Mouse (Mus musculus) limb, embryonic 11.5 days (tissue): Measurements from ENCODE around the gene Krt84. TPM values are rescaled to one million over a fixed set of nuclear protein-coding genes. Genes with fewer than 3 reads are reported as not detected.

Experiments
- ATAC-seq: fragments of 200-750 bp; cut with Nextera tagmentation; 2 replicates; pipeline ENCODE4 v1.8.0; 2017; ENCODE audit warnings: low read depth; ENCODE audit not compliant: insufficient number of reproducible peaks, low FRiP score, low TSS enrichment
- DNase-seq: peaks from one replicate; pipeline ENCODE4 v3.0.0-alpha.2; 2015; ENCODE audit warnings: low spot score
- H3K27ac ChIP-seq: fragments of 300-500 bp; sonication (generic); replicated peaks from 2 replicates; pipeline ENCODE4 v1.5.1; 2014; ENCODE audit warnings: low read depth, mild to moderate bottlenecking, low read length
- H3K27me3 ChIP-seq: fragments of 300-500 bp; sonication (generic); 2 replicates; pipeline ENCODE4 v1.6.1; 2014; ENCODE audit warnings: mild to moderate bottlenecking, low read length, mixed read lengths; ENCODE audit not compliant: control insufficient read depth, insufficient read depth
- H3K36me3 ChIP-seq: fragments of 300-500 bp; sonication (generic); 2 replicates; pipeline ENCODE4 v1.6.1; 2014; ENCODE audit warnings: mild to moderate bottlenecking, low read length, moderate library complexity, mixed read lengths; ENCODE audit not compliant: control insufficient read depth, insufficient read depth
- H3K4me1 ChIP-seq: fragments of 300-500 bp; sonication (generic); 2 replicates; pipeline ENCODE4 v1.6.1; 2014; ENCODE audit warnings: low read length, mixed read lengths; ENCODE audit not compliant: control insufficient read depth, insufficient read depth
- H3K4me2 ChIP-seq: fragments of 300-500 bp; sonication (generic); 2 replicates; pipeline ENCODE4 v1.6.1; 2014; ENCODE audit warnings: low read depth, mild to moderate bottlenecking, moderate library complexity; ENCODE audit not compliant: severe bottlenecking
- H3K4me3 ChIP-seq: fragments of 300-500 bp; sonication (generic); 2 replicates; pipeline ENCODE4 v1.5.1; 2014; ENCODE audit warnings: low read depth, low read length
- H3K9ac ChIP-seq: fragments of 300-500 bp; sonication (generic); 2 replicates; pipeline ENCODE4 v1.6.1; 2014; ENCODE audit warnings: mild to moderate bottlenecking, low read length
- H3K9me3 ChIP-seq: fragments of 300-500 bp; sonication (generic); 2 replicates; pipeline ENCODE4 v1.6.1; 2016; ENCODE audit warnings: low read length; ENCODE audit not compliant: control insufficient read depth
- WGBS: fragments of 180-500 bp; shearing (Covaris S2); extraction: QIAGEN DNeasy Blood & Tissue Kit; methylation state at CpG from one replicate; pipeline ENCODE4 v1.1.7; 2014; 5-methylcytosine and 5-hydroxymethylcytosine counted together
- polyA plus RNA-seq: library from polyadenylated mRNA; unstranded; fragments of >200 nt; fragmentation: Nextera tagmentation; extraction: Ambion mirVana; gene quantifications from 2 replicates; pipeline ENCODE4 v1.2.1, GENCODE M21; 2014

Krt84 gene
- polyA plus RNA-seq, 1 experiment from 2014 or later, result not detected

GRCm38 (mm10) chr15:101492718-101493117 is 39.9 kb downstream of the Krt84 start:
- Histone ChIP-seq H3K27ac (no peak overlapping the region), H3K36me3 (no peaks in the 10 kb centered on the region), H3K9ac (no peak overlapping the region), H3K27me3 (no peaks in the 10 kb centered on the region), H3K9me3 (no peaks in the 10 kb centered on the region), H3K4me3 (no peak overlapping the region), H3K4me1 (no peaks in the 10 kb centered on the region), H3K4me2 (no peak overlapping the region)
- WGBS, result 47% methylated on average over 8 of the region's 8 CpGs
- no peak for DNase-seq
- no peak for ATAC-seq

DNA sequence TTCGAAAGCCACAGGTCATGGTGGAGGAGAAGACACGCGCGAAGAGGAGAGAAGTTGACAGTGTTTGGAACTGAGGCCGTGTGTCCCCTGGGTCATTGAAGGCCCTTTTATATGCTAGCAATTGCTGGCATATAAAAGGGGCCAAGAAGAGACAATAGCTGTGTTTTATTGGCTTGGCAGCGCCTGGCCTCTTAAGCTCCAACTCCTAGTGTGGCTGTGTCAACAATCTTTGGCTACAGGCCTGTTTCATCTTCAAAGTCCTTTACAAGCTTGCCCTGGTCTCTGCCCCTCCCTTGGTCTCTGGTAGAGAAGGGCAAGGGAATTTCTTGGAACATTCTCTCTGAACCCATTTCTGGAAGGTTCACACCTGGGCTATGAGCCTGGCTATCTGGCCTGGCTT is 41.2 kb downstream of the Krt84 start, which contains the start of gene Krt83:
Gene Krt83 (minus strand): TSS at position 82 of the 400 bp plus-strand sequence.
- Histone ChIP-seq H3K9ac (no peak within 1 kb of the TSS), H3K27ac (no peak within 1 kb of the TSS), H3K4me1 (no peaks in the 10 kb centered on the region), H3K36me3 (no peaks in the 10 kb centered on the region), H3K27me3 (no peaks in the 10 kb centered on the region), H3K4me3 (no peak within 1 kb of the TSS), H3K9me3 (no peaks in the 10 kb centered on the region), H3K4me2 (no peak within 1 kb of the TSS)
- WGBS, result 55% methylated on average over 6 of the region's 6 CpGs
- ATAC-seq (no peak), DNase-seq (no peak)

- H3K4me2 ChIP-seq, result no peak overlapping the region
- H3K27me3 ChIP-seq, result no peaks in the 10 kb centered on the region
- H3K9me3 ChIP-seq, result no peaks in the 10 kb centered on the region
- WGBS, result 83% methylated on average over 11 of the region's 11 CpGs
- DNase-seq, result no peak
- no peak overlapping the region for H3K9ac ChIP-seq
- no peaks in the 10 kb centered on the region for H3K36me3 ChIP-seq
- H3K27ac ChIP-seq, result no peak overlapping the region
- H3K4me3 ChIP-seq, result no peak overlapping the region
- ATAC-seq, result no peak
- H3K4me1 ChIP-seq, result no peaks in the 10 kb centered on the region
These were observed 46.5 kb downstream of the Krt84 start for GRCm38 (mm10) chr15:101485911-101486635.

DNA sequence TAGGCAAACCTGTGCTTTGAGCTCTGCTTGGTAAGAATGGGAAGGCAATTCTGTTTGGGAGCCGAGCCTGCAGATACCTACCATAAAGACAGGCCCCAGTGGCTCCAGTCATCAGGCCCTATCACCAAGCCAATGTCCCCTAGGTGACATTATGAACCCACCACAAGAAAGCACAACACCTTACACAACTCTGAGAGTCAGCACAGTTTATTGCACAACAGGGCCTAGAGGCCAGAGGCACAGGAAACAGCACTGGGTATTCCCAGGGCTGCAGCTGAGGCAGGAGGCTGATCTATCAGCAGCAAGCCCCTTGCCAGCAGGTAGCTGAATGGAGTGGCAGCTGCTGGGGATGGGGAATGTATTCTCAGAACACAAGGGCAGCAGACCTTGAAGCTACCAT is 47.7 kb downstream of the Krt84 start:
- Histone ChIP-seq H3K27me3 (no peaks in the 10 kb centered on the region), H3K9me3 (no peaks in the 10 kb centered on the region), H3K4me1 (no peaks in the 10 kb centered on the region), H3K9ac (no peak overlapping the region), H3K4me2 (no peak overlapping the region), H3K4me3 (no peak overlapping the region), H3K27ac (no peak overlapping the region), H3K36me3 (no peaks in the 10 kb centered on the region)
- ATAC-seq, result no peak
- DNase-seq, result no peak
- 46% methylated on average over 1 of the region's 1 CpGs for WGBS

DNA sequence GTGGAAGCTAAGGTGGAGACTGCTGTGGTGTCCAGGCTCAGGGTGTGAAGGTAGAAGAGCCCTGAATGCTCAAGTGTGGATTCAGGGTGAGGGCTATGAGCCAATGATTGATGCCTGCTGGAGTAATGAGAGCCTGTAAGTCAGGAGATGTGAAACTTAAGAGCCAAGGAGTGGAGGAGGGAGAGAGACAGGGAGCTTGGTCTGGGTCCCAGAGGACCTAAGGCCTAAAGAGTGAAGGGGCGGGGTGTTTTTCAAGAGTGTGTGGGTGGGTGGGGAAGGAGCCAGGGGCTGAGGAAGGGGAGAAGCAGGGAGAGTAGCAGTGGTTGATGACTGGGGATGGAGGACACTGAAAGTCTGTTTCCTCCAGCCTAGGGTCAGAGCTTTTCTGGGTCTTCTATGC is 49.0 kb downstream of the Krt84 start:
- H3K4me1 ChIP-seq, result 0 out of 2 replicates have a peak, but pooled peaks cover 4% of the 10 kb centered on the region
- no peak for DNase-seq
- no peaks in the 10 kb centered on the region for H3K9me3 ChIP-seq
- no peak overlapping the region for H3K4me2 ChIP-seq
- no peak overlapping the region for H3K4me3 ChIP-seq
- H3K27me3 ChIP-seq, result peaks cover 4% of the 10 kb centered on the region; the same call in 1 of the 2 replicates
- WGBS, result 64% methylated on average over 1 of the region's 1 CpGs
- no peak for ATAC-seq
- no peaks in the 10 kb centered on the region for H3K36me3 ChIP-seq
- no peak overlapping the region for H3K27ac ChIP-seq
- no peak overlapping the region for H3K9ac ChIP-seq

GRCm38 (mm10) chr15:101482056-101482455 is 50.6 kb downstream of the Krt84 start:
- peaks cover 4% of the 10 kb centered on the region; the same call in 1 of the 2 replicates for H3K27me3 ChIP-seq
- no peak overlapping the region for H3K4me3 ChIP-seq
- H3K27ac ChIP-seq, result no peak overlapping the region
- H3K9me3 ChIP-seq, result no peaks in the 10 kb centered on the region
- DNase-seq (no peak), ATAC-seq (no peak)
- H3K4me1 ChIP-seq, result 0 out of 2 replicates have a peak, but pooled peaks cover 4% of the 10 kb centered on the region
- no peak overlapping the region for H3K9ac ChIP-seq
- no peak overlapping the region for H3K4me2 ChIP-seq
- H3K36me3 ChIP-seq, result no peaks in the 10 kb centered on the region
- WGBS, result 39% methylated on average over 4 of the region's 4 CpGs

- no peak overlapping the region for H3K9ac ChIP-seq
- no peak overlapping the region for H3K27ac ChIP-seq
- DNase-seq, result no peak
- WGBS, result 37% methylated on average over 11 of the region's 11 CpGs
- no peaks in the 10 kb centered on the region for H3K36me3 ChIP-seq
- H3K27me3 ChIP-seq, result peaks cover 4% of the 10 kb centered on the region; the same call in 1 of the 2 replicates
- 0 out of 2 replicates have a peak overlapping the region, but pooled peaks have one; percentile 16 for H3K4me3 ChIP-seq
- H3K4me1 ChIP-seq, result 0 out of 2 replicates have a peak, but pooled peaks cover 4% of the 10 kb centered on the region
- peak overlapping the region; percentile 45 for H3K4me2 ChIP-seq
- H3K9me3 ChIP-seq, result no peaks in the 10 kb centered on the region
- ATAC-seq, result no peak
These were observed 53.0 kb downstream of the Krt84 start for GRCm38 (mm10) chr15:101479666-101480060.

- H3K9me3 ChIP-seq, result no peaks in the 10 kb centered on the region
These were observed 53.5 kb downstream of the Krt84 start for GRCm38 (mm10) chr15:101479007-101479665.

More at GRCm38 (mm10) chr15:101479007-101479665, 53.5 kb downstream of the Krt84 start:
- Histone ChIP-seq H3K27ac (no peak overlapping the region), H3K4me2 (peak overlapping the region; percentile 45), H3K4me3 (peak overlapping the region; percentile 16; the same call in 1 of the 2 replicates), H3K27me3 (peaks cover 4% of the 10 kb centered on the region; the same call in 1 of the 2 replicates), H3K9ac (no peak overlapping the region), H3K36me3 (no peaks in the 10 kb centered on the region), H3K4me1 (0 out of 2 replicates have a peak, but pooled peaks cover 4% of the 10 kb centered on the region)
- DNase-seq (peak; percentile 76), ATAC-seq (no peak)
- WGBS, result 12% methylated on average over 31 of the region's 31 CpGs
